8 mouse cellular contexts compared by ENCODE assay signal in the genomic region with DNA sequence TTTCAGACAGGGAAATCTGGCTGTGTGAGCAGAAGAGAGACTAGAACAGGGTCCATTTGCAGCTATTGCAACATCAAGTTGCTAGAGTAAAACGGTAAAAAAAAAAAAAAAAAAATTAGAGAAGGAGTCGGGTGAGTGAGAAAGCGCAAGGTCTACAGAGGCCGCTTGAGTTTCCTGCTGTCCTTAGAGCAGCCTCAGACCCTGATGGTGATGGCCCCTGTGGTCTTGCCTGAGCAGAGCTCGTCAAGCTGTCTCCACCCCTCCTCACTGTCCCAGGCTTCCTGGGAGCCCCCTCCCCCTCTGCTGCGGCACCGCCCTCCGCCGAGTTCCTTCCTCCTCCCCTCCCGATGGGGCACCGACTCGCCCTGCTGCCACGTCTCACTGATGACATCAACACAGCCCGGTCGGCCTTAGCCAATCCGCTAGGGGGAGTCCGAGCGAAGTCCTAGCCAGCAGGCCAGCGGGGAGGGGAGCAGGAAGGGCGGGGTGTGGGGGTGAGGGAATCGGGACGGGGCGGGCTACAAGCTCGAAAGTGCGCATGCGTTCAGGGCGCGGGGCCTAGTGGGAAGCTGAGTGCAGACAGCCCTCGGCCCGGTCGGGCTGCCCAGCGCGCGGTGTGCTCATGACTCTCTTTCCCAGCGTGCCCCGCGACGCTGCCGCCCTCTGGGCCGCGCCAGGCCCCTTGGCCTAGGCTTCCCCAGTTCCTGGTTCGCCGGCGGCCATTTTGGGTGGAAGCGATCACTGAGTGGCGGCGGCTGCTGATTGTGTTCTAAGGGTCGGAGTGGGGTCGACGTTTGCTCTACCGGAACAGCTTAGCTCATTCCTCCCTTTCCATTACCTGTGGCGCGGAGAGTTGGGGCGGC. TPM values are rescaled to one million over a fixed set of nuclear protein-coding genes. Genes with fewer than 3 reads are reported as not detected.
A peak's percentile ranks its signal among the peaks of the same experiment; 100 is the strongest.
DNase-seq lines count a peak whose midpoint lies in the region; ATAC-seq lines count a peak whose summit lies in the region.

TSS of gene Rab1a (plus strand) at position 720 of the 863 bp plus-strand sequence.

- H3K4me1 ChIP-seq in lung, embryonic 16.5 days (replicated peaks; ENCODE audit: control insufficient read depth, insufficient read depth, low read length), result peaks cover 23% of the 10 kb centered on the region

- H3K9me3 ChIP-seq in lung, embryonic 16.5 days (ENCODE audit: control insufficient read depth, low read length), result no peaks in the 10 kb centered on the region

- peak within 1 kb of the TSS; percentile 100 for H3K4me3 ChIP-seq in lung, embryonic 16.5 days (ENCODE audit: low read length)

- DNase-seq in MEL-GATA-1-ER (ENCODE audit: extremely low read depth, low read depth), result peak; percentile 95
- DNase-seq in cerebellum, adult 8-10 months, result peak; percentile 100
- DNase-seq in forelimb bud, embryonic 11.5 days (ENCODE audit: low read depth, low spot score), result peak; percentile 99
- DNase-seq in layer of hippocampus, adult 9-10 months (ENCODE audit: low spot score), result peak; percentile 100
- DNase-seq in ovary, postnatal 10 days (ENCODE audit: low spot score), result peak; percentile 98
- DNase-seq in thymus, postnatal 10 days (ENCODE audit: low spot score in 2 of 2), result peak; percentile 100

- peak within 1 kb of the TSS; percentile 100 for H3K9ac ChIP-seq in lung, embryonic 16.5 days (ENCODE audit: low read length)

- H3K36me3 ChIP-seq in lung, embryonic 16.5 days (ENCODE audit: control insufficient read depth, insufficient read depth, low read length), result no peaks in the 10 kb centered on the region

- no peaks in the 10 kb centered on the region for H3K27me3 ChIP-seq in lung, embryonic 16.5 days (ENCODE audit: control insufficient read depth, insufficient read depth, low read depth, low read length)

- under 1% methylated on average over 46 of the region's 54 CpGs for WGBS in lung, embryonic 16.5 days

- peak; percentile 92 to 96 for ATAC-seq in hematopoietic stem cell, adult 5-6 weeks (replicated peaks in 1 of 2; ENCODE audit: insufficient read depth in 1 of 2, low FRiP score in 2 of 2, low TSS enrichment in 1 of 2, low read depth in 1 of 2, poor library complexity in 2 of 2, severe bottlenecking in 2 of 2)
- ATAC-seq in lung, embryonic 16.5 days (ENCODE audit: low read depth), result peak; percentile 98

- H3K27ac ChIP-seq in lung, embryonic 16.5 days (ENCODE audit: low read length), result peak within 1 kb of the TSS; percentile 97

- peak within 1 kb of the TSS; percentile 76 for H3K4me2 ChIP-seq in lung, embryonic 16.5 days (ENCODE audit: low read depth, low read length)

RNA-seq across cellular contexts. Expression of gene Rab1a, which starts in this region (rescaled TPM):
- total RNA-seq in hematopoietic stem cell, adult 5-6 weeks (2017), result 88.4 and 111 TPM in 2 replicates
- 261 and 264 TPM in 2 replicates for polyA plus RNA-seq in lung, embryonic 16.5 days (2015; fragmentation: Nextera tagmentation; extraction: Ambion mirVana)

Comparison
In these comparisons a context has a peak if more than half of its experiments do, and no peak if none do; other contexts are left out.
1. Peak in every context shown above with its lines: DNase-seq, ATAC-seq, H3K4me3 ChIP-seq and H3K27ac ChIP-seq.